Mouse (Mus musculus): ENCODE results near the gene Btg4. TPM values are rescaled to one million over a fixed set of nuclear protein-coding genes. Genes with fewer than 3 reads are reported as not detected.
A peak's percentile ranks its signal among the peaks of the same experiment; 100 is the strongest.
"Not testable (repeated sequence)": the region's sequence is repeated elsewhere in the genome, so short reads cannot be mapped to it uniquely, and the experiment has no call there.

Btg4 gene
- polyA plus RNA-seq, 1 experiment: not detected

DNA sequence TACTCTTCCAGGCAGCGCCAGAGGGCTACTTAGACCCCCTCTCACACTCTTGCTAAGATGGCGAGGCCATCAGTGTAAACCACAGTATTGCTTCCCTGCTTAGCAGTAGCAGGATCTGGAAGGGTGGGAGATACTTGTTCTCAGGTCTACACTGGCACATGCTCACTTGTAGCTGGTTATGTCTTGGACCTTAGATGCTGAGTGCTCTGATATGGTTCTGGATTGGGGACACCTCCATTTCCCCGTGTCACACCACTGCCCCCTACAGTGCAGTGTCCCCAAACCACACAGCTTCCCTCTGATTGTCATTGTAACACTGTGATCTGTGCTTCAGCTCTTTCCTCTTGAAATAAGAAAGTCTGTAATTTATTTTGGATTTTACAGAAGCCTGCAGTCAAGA is 76.3 kb downstream of the Btg4 start:
- Histone ChIP-seq H3K27me3 (ENCODE audit: control insufficient read depth, insufficient read depth, low read length, poor library complexity, severe bottlenecking) (no peaks in the 10 kb centered on the region), H3K27ac (ENCODE audit: insufficient read depth, low read length) (no peak overlapping the region), H3K4me3 (ENCODE audit: low read depth, low read length) (no peak overlapping the region), H3K36me3 (ENCODE audit: control insufficient read depth, insufficient read depth, low read length, poor library complexity, severe bottlenecking) (no peaks in the 10 kb centered on the region), H3K9me3 (replicated peaks; ENCODE audit: control insufficient read depth, insufficient read depth, low read length, poor library complexity, severe bottlenecking) (no peaks in the 10 kb centered on the region), H3K4me1 (ENCODE audit: control insufficient read depth, insufficient read depth, low read length) (no peaks in the 10 kb centered on the region), H3K9ac (ENCODE audit: low read depth, poor library complexity, severe bottlenecking) (no peak overlapping the region)
- TF ChIP-seq POLR2A (IDR thresholded peaks at IDR 0.05; ENCODE audit: insufficient read depth, low read length) (no peak), EP300 (IDR thresholded peaks at IDR 0.05; ENCODE audit: insufficient read depth, low read depth, low read length) (no peak), CTCF (IDR thresholded peaks at IDR 0.05; ENCODE audit: low read depth, low read length) (peak; percentile 74)

GRCm38 (mm10) chr9:51137432-51137831 is 76.7 kb downstream of the Btg4 start:
- H3K4me1 ChIP-seq (ENCODE audit: control insufficient read depth, insufficient read depth, low read length): no peaks in the 10 kb centered on the region
- no peak for TF ChIP-seq CTCF (IDR thresholded peaks at IDR 0.05; ENCODE audit: low read depth, low read length)
- TF ChIP-seq POLR2A (IDR thresholded peaks at IDR 0.05; ENCODE audit: insufficient read depth, low read length): no peak
- TF ChIP-seq EP300 (IDR thresholded peaks at IDR 0.05; ENCODE audit: insufficient read depth, low read depth, low read length): no peak
- H3K9me3 ChIP-seq (replicated peaks; ENCODE audit: control insufficient read depth, insufficient read depth, low read length, poor library complexity, severe bottlenecking): no peaks in the 10 kb centered on the region
- no peak overlapping the region for H3K9ac ChIP-seq (ENCODE audit: low read depth, poor library complexity, severe bottlenecking)
- H3K36me3 ChIP-seq (ENCODE audit: control insufficient read depth, insufficient read depth, low read length, poor library complexity, severe bottlenecking): no peaks in the 10 kb centered on the region
- no peaks in the 10 kb centered on the region for H3K27me3 ChIP-seq (ENCODE audit: control insufficient read depth, insufficient read depth, low read length, poor library complexity, severe bottlenecking)
- H3K27ac ChIP-seq (ENCODE audit: insufficient read depth, low read length): no peak overlapping the region
- no peak overlapping the region for H3K4me3 ChIP-seq (ENCODE audit: low read depth, low read length)

- TF ChIP-seq CTCF (IDR thresholded peaks at IDR 0.05; ENCODE audit: low read depth, low read length): no peak
- TF ChIP-seq EP300 (IDR thresholded peaks at IDR 0.05; ENCODE audit: insufficient read depth, low read depth, low read length): no peak
- Histone ChIP-seq H3K27ac (ENCODE audit: insufficient read depth, low read length) (no peak overlapping the region), H3K36me3 (ENCODE audit: control insufficient read depth, insufficient read depth, low read length, poor library complexity, severe bottlenecking) (no peaks in the 10 kb centered on the region), H3K9me3 (replicated peaks; ENCODE audit: control insufficient read depth, insufficient read depth, low read length, poor library complexity, severe bottlenecking) (no peaks in the 10 kb centered on the region), H3K27me3 (ENCODE audit: control insufficient read depth, insufficient read depth, low read length, poor library complexity, severe bottlenecking) (no peaks in the 10 kb centered on the region), H3K9ac (ENCODE audit: low read depth, poor library complexity, severe bottlenecking) (no peak overlapping the region), H3K4me1 (ENCODE audit: control insufficient read depth, insufficient read depth, low read length) (no peaks in the 10 kb centered on the region), H3K4me3 (ENCODE audit: low read depth, low read length) (no peak overlapping the region)
Measured at GRCm38 (mm10) chr9:51137836-51138235, 77.1 kb downstream of the Btg4 start.

DNA sequence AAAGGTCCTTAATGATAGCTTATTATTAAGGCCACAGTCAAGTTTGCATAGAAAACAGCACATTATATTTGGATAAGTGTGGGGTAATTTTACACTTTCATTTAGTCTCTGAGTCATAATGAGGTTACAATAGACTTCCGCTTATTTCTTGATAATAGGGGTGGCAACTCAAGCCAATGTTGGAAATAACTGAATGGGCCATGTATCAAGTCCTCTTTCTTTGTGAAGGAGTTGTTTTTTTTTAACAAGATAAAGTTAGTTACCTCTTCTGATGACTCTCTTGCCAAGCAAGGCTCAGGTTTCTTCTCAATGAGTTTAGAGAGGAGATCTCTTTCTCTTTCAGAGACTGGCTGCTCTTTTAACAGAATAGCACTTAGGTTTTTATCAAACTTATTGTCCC is 77.6 kb downstream of the Btg4 start:
- no peaks in the 10 kb centered on the region for H3K9me3 ChIP-seq (replicated peaks; ENCODE audit: control insufficient read depth, insufficient read depth, low read length, poor library complexity, severe bottlenecking)
- no peaks in the 10 kb centered on the region for H3K36me3 ChIP-seq (ENCODE audit: control insufficient read depth, insufficient read depth, low read length, poor library complexity, severe bottlenecking)
- no peak for TF ChIP-seq EP300 (IDR thresholded peaks at IDR 0.05; ENCODE audit: insufficient read depth, low read depth, low read length)
- no peak for TF ChIP-seq CTCF (IDR thresholded peaks at IDR 0.05; ENCODE audit: low read depth, low read length)
- H3K27ac ChIP-seq (ENCODE audit: insufficient read depth, low read length): no peak overlapping the region
- H3K27me3 ChIP-seq (ENCODE audit: control insufficient read depth, insufficient read depth, low read length, poor library complexity, severe bottlenecking): no peaks in the 10 kb centered on the region
- H3K4me1 ChIP-seq (ENCODE audit: control insufficient read depth, insufficient read depth, low read length): no peaks in the 10 kb centered on the region
- H3K4me3 ChIP-seq (ENCODE audit: low read depth, low read length): no peak overlapping the region
- no peak overlapping the region for H3K9ac ChIP-seq (ENCODE audit: low read depth, poor library complexity, severe bottlenecking)

GRCm38 (mm10) chr9:51139401-51139800 is 78.7 kb downstream of the Btg4 start:
- H3K27ac ChIP-seq (ENCODE audit: insufficient read depth, low read length); H3K9ac ChIP-seq (ENCODE audit: low read depth, poor library complexity, severe bottlenecking); H3K4me1 ChIP-seq (ENCODE audit: control insufficient read depth, insufficient read depth, low read length); H3K36me3 ChIP-seq (ENCODE audit: control insufficient read depth, insufficient read depth, low read length, poor library complexity, severe bottlenecking); H3K9me3 ChIP-seq (replicated peaks; ENCODE audit: control insufficient read depth, insufficient read depth, low read length, poor library complexity, severe bottlenecking); H3K4me3 ChIP-seq (ENCODE audit: low read depth, low read length); H3K27me3 ChIP-seq (ENCODE audit: control insufficient read depth, insufficient read depth, low read length, poor library complexity, severe bottlenecking): not testable (repeated sequence)

DNA sequence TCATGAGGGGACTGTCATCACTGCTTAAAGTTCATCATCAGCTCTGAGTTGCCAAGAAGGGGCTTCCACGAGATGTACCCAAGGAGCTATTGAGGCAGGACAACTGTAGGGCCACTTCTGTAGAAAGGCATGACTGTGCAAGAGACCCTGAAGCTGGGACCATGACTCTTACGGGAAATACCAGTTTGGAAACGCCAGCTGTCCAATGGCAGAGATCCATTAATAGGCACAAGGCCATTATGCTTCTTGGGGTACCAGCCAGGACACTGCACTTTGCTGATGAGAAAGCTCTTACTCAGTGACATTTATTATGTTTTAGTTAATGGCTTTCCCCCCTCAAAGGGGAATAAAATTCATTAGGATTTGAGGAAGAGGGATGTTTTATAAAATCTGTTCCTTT is 80.0 kb downstream of the Btg4 start:
- no peak overlapping the region for H3K4me3 ChIP-seq (ENCODE audit: low read depth, low read length)
- no peak for TF ChIP-seq POLR2A (IDR thresholded peaks at IDR 0.05; ENCODE audit: insufficient read depth, low read length)
- TF ChIP-seq CTCF (IDR thresholded peaks at IDR 0.05; ENCODE audit: low read depth, low read length): no peak
- TF ChIP-seq EP300 (IDR thresholded peaks at IDR 0.05; ENCODE audit: insufficient read depth, low read depth, low read length): no peak
- H3K9me3 ChIP-seq (replicated peaks; ENCODE audit: control insufficient read depth, insufficient read depth, low read length, poor library complexity, severe bottlenecking): no peaks in the 10 kb centered on the region
- no peak overlapping the region for H3K27ac ChIP-seq (ENCODE audit: insufficient read depth, low read length)
- H3K36me3 ChIP-seq (ENCODE audit: control insufficient read depth, insufficient read depth, low read length, poor library complexity, severe bottlenecking): no peaks in the 10 kb centered on the region
- no peaks in the 10 kb centered on the region for H3K4me1 ChIP-seq (ENCODE audit: control insufficient read depth, insufficient read depth, low read length)
- H3K9ac ChIP-seq (ENCODE audit: low read depth, poor library complexity, severe bottlenecking): no peak overlapping the region
- no peaks in the 10 kb centered on the region for H3K27me3 ChIP-seq (ENCODE audit: control insufficient read depth, insufficient read depth, low read length, poor library complexity, severe bottlenecking)

All from ES-Bruce4 (cell line).